Mouse (Mus musculus): ENCODE results near the gene Tex2. TPM values are rescaled to one million over a fixed set of nuclear protein-coding genes. Genes with fewer than 3 reads are reported as not detected.

The Tex2 gene
- total and polyA plus RNA-seq, 3 experiments = 4.0 to 5.0 (median 4.5) TPM

- Histone ChIP-seq H3K4me3 (replicated peaks in 1 of 3; ENCODE audit: low read depth in 2 of 3, low read length in 2 of 3, poor library complexity in 1 of 3) (no peak overlapping the region), H3K27ac (ENCODE audit: insufficient read depth, low read depth) (no peak overlapping the region), H3K36me3 (replicated peaks in 1 of 2; ENCODE audit: control insufficient read depth in 1 of 2, insufficient read depth in 1 of 2, low read length in 1 of 2) (no peaks in the 10 kb centered on the region), H3K9ac (ENCODE audit: insufficient read depth, low read depth) (no peak overlapping the region), H3K79me2 (replicated peaks; ENCODE audit: control insufficient read depth, extremely low read depth, insufficient read depth, poor library complexity, severe bottlenecking) (no peaks in the 10 kb centered on the region), H3K9me3 (replicated peaks; ENCODE audit: low read length) (no peaks in the 10 kb centered on the region), H3K27me3 (replicated peaks) (no peaks in the 10 kb centered on the region), H3K4me1 (ENCODE audit: control insufficient read depth in 1 of 2, insufficient read depth in 2 of 2) (peaks cover 0 to 8% of the 10 kb centered on the region in 2 experiments; a peak in 1 of 4 replicates), H3K4me2 (ENCODE audit: insufficient read depth, low read depth, poor library complexity, severe bottlenecking) (no peak overlapping the region)
- in situ Hi-C loops (cut with MboI; ENCODE audit: low pct_ligation_motif_present, low pct_unique_long_range_greater_than_20kb, low sequenced_read_pairs) (no loop called here), dilution Hi-C loops (cut with MboI; ENCODE audit: extremely low pct_ligation_motif_present, extremely low pct_unique_long_range_greater_than_20kb, low sequenced_read_pairs) (no loop called here)
- TF ChIP-seq USF2 (conservative IDR thresholded peaks at IDR 0.05; ENCODE audit: low read depth, low read length) (no peak), CHD1 (IDR thresholded peaks at IDR 0.05; ENCODE audit: low read depth, low read length) (no peak), IRF4 (IDR thresholded peaks at IDR 0.05; ENCODE audit: low read depth, low read length) (no peak), MAFK (IDR thresholded peaks at IDR 0.05; ENCODE audit: insufficient replicate concordance, low read length) (no peak), NRF1 (IDR thresholded peaks at IDR 0.05; ENCODE audit: low read depth, low read length) (no peak), E2F4 (IDR thresholded peaks at IDR 0.05; ENCODE audit: insufficient replicate concordance, low read depth, low read length) (no peak), USF1 (IDR thresholded peaks at IDR 0.05; ENCODE audit: low read depth, low read length) (no peak), CHD2 (IDR thresholded peaks at IDR 0.05; ENCODE audit: low read length) (no peak), MAX (IDR thresholded peaks at IDR 0.05; ENCODE audit: low read length) (no peak), POLR2AphosphoS2 (IDR thresholded peaks at IDR 0.05; ENCODE audit: low read depth, low read length) (no peak), KAT2A (IDR thresholded peaks at IDR 0.05; ENCODE audit: insufficient replicate concordance, low read length) (no peak), RAD21 (IDR thresholded peaks at IDR 0.05; ENCODE audit: low read depth, low read length) (no peak), POLR2A (IDR thresholded peaks at IDR 0.05; ENCODE audit: low read depth, low read length) (no peak), ETS1 (conservative IDR thresholded peaks at IDR 0.05; ENCODE audit: low read depth, low read length) (no peak), JUND (conservative IDR thresholded peaks at IDR 0.05; ENCODE audit: low read depth, low read length) (no peak), TBP (conservative IDR thresholded peaks at IDR 0.05; ENCODE audit: low read depth, low read length) (no peak)
- DNase-seq (ENCODE audit: extremely low read depth) = no peak
These were observed 33.3 kb downstream of the Tex2 start for GRCm38 (mm10) chr11:106579957-106580356.

GRCm38 (mm10) chr11:106579146-106579545 is 34.1 kb downstream of the Tex2 start:
- no peaks in the 10 kb centered on the region for H3K9me3 ChIP-seq (replicated peaks; ENCODE audit: low read length)
- peaks cover 0 to 5% of the 10 kb centered on the region in 2 experiments; a peak in 1 of 4 replicates for H3K4me1 ChIP-seq (ENCODE audit: control insufficient read depth in 1 of 2, insufficient read depth in 2 of 2)
- no peak overlapping the region for H3K4me2 ChIP-seq (ENCODE audit: insufficient read depth, low read depth, poor library complexity, severe bottlenecking)
- H3K36me3 ChIP-seq (replicated peaks in 1 of 2; ENCODE audit: control insufficient read depth in 1 of 2, insufficient read depth in 1 of 2, low read length in 1 of 2) = no peaks in the 10 kb centered on the region
- no peak for DNase-seq (ENCODE audit: extremely low read depth)
- dilution Hi-C loops (cut with MboI; ENCODE audit: extremely low pct_ligation_motif_present, extremely low pct_unique_long_range_greater_than_20kb, low sequenced_read_pairs) (no loop called here), in situ Hi-C loops (cut with MboI; ENCODE audit: low pct_ligation_motif_present, low pct_unique_long_range_greater_than_20kb, low sequenced_read_pairs) (no loop called here)
- no peak overlapping the region for H3K4me3 ChIP-seq (replicated peaks in 1 of 3; ENCODE audit: low read depth in 2 of 3, low read length in 2 of 3, poor library complexity in 1 of 3)
- H3K27me3 ChIP-seq (replicated peaks) = no peaks in the 10 kb centered on the region
- H3K79me2 ChIP-seq (replicated peaks; ENCODE audit: control insufficient read depth, extremely low read depth, insufficient read depth, poor library complexity, severe bottlenecking) = no peaks in the 10 kb centered on the region
- H3K27ac ChIP-seq (ENCODE audit: insufficient read depth, low read depth) = no peak overlapping the region
- H3K9ac ChIP-seq (ENCODE audit: insufficient read depth, low read depth) = no peak overlapping the region
- no peak for TF ChIP-seq E2F4 (IDR thresholded peaks at IDR 0.05; ENCODE audit: insufficient replicate concordance, low read depth, low read length)
- TF ChIP-seq MYC (IDR thresholded peaks at IDR 0.05; ENCODE audit: low read depth, low read length) = no peak
- no peak for TF ChIP-seq KAT2A (IDR thresholded peaks at IDR 0.05; ENCODE audit: insufficient replicate concordance, low read length)

Data from CH12.LX (cell line).